Mouse (Mus musculus) ovary, postnatal 36 days (tissue): Measurements from ENCODE around the gene Ncor1.
"Not testable (repeated sequence)": the region's sequence is repeated elsewhere in the genome, so short reads cannot be mapped to it uniquely, and the experiment has no call there.

ENCODE experiments used
- DNase-seq: peaks from one replicate; pipeline ENCODE4 v3.0.0; 2022; ENCODE audit warnings: low spot score, mixed read lengths

Gene Ncor1

DNA sequence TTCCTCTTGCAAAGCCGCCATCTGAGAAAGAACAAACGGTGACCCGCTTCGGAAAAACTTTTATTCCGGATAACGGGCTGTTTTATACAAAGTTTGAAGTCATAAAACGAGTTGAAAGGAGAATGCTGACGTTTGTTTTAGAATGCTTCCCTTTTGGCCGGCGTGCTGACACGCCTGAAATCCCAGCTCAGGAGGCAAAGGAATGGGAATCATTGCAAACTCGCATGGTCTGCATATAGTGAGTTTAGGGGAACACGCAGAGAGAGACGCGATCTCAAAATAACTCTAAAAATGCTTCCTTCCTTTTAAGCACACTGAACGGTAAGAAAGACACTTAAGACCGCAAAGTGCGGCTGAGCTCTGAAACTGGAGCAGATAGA, 460 bp downstream of the Ncor1 start:
- no peak for DNase-seq

DNA sequence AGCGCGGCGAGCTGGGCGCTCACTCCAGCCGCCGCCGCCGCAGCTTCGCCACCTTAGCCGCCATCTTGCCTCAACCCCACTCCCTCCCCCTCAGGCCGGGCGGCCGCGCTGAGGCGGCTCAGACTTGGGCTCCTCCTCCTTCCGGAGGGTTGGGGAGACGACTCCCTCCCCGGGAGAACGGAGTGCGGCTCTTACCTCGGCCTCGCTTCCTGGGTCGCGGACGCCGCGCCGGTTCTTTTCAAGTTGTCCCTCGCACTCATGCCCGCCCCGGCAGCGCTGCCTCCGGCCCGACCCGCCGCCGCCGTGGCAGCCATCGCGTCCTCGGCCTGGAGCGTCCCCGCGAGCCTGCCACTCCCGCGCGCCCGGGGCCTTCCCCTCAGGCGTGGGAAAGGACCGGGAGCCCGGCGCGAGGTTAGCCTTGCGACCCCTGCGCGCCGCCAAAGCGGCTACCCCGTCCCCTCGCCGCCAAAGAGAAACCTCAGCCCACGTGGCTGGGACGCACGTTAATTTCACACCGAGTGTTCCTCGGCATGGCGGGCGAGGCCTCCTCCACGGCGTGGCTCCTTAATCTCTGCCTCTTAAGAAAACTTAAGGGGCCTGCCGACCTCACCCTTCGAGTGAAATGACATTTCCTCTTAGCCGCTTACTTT, 975 bp downstream of the Ncor1 start:
- DNase-seq: peak; percentile 91

DNA sequence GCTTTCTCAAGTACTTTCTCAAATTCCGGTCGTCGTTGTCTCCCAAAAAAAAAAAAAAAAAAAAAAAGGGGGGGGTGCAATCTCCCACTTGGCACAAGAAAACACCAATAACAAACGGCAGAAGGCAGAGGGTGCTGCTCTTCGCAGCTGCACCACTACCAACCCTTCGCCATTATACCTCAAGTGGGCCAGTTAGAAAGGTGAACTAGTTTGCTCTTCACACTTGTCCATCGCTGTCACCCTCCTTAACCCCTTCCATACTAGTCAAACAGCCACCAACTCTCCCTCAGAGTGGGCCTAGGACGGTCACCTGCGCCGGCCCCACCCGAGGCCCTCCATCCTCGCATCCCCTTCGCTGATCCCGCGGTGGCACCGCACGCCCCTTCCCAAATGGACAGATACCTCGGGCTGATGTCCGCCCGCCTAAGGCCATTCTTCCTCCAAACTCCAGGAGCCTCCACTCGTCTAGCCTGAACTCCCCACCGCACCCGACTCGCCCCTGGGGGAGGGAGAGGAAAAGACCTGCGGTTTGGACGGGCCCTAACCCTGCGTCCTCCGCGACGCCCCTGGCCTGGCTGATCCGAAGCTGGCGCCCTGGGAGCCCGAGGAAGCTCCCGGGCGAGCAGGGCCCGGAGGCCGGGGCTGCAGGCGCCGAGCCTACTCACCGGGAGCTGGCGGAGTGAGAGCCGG, 1.7 kb downstream of the Ncor1 start:
- DNase-seq: no peak

- no peak for DNase-seq
Measured at GRCm38 (mm10) chr11:62456021-62456482, 2.3 kb downstream of the Ncor1 start.

GRCm38 (mm10) chr11:62455193-62455592, 3.1 kb downstream of the Ncor1 start:
- DNase-seq: no peak

GRCm38 (mm10) chr11:62448971-62449370, 9.4 kb downstream of the Ncor1 start:
- no peak for DNase-seq

DNA sequence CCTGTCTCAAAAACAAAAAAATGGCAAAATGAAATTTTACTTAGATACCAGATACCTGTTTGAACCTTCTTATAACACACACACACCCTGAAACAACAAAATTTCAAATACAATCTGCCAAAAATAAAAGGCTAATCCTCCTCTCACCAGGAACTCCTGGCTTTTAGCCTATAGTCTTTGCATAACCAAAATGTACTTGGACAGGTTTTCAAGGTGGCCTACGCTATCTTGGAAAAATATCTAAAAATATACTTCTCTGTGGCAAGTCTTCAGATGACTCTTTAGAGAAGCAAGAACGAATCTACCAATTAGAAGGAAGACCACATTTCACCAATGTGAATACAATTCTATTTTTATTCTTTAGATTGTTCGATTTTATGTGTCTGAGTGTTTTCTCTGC, 12.5 kb downstream of the Ncor1 start:
- DNase-seq: no peak

- DNase-seq: no peak
Measured at GRCm38 (mm10) chr11:62440670-62441315, 17.5 kb downstream of the Ncor1 start.

DNA sequence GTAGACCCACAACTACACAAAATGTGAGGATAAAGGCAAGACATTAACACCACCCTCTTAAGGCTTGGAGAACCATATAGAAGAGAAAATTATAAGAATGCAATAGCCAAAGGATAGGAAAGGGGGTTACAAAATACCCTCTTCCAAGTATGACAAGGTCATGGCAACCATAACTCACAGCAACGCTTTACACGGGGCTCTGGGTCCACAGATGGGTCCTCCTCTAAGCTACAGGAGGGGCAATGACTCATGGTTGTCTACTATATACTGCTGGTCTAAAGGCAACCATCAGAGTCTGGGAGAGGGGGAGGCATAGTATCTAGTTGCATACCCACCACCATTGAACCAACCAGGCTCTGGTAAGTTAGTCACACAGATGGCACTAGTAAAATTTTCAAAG, 26.1 kb downstream of the Ncor1 start:
- DNase-seq: no peak

DNA sequence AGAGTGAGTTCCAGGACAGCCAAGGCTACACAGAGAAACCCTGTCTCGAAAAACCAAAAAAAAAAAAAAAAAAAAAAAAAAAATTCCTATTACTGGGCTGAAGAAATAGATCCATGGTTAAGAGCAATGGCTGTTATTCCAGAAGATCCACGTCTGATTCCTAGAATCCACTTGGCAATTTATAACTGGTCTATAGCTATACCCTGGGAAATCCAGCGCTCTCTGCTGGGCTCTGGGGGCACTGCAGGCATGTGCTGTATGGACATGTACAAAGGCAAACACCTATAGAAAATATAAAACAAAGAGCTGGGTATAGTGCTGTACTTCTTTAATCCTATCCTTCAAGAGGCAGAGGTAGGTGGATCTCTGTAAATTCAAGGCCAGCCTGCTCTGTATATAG, 31.2 kb downstream of the Ncor1 start:
- peak; percentile 14 for DNase-seq

GRCm38 (mm10) chr11:62426266-62426665, 32.1 kb downstream of the Ncor1 start:
- no peak for DNase-seq

DNA sequence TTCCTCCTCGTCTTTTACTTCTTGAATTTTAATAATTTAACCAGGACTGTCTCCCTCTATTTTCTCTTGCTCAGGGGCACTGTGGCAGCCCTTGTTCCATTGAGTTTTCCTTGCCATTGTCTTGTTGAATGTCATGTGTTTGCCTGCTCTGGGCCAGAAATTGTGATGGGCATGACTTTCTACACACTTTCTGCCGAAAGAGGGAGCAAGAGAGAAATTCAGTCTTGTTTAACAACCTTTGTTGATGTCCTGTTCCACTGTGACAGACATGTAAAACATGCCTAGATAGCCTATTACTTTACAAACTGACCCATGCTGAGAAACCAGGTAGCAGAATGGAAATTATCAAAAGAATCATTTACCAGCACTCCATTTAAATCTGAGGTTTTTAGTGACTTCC, 33.8 kb downstream of the Ncor1 start:
- DNase-seq: no peak

DNA sequence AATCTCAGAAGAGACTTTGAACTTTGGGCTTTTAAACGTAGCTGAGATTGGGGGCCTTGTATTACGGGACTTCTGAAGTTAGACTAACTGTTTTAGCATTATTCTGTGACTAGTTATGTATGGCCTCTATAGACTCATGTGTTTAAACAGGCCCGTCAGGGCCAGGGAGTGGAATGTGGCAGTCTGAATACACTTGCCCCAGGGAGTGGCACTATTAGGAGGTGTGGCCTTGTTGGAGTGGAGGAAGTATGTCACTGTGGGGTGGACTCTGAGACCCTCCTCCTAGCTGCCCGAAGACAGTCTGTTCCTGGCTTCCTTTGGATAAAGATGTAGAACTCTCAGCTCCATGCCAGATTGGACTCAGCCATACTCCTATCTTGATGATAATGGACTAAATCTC, 43.3 kb downstream of the Ncor1 start:
- no peak for DNase-seq

GRCm38 (mm10) chr11:62409611-62410010, 48.7 kb downstream of the Ncor1 start:
- no peak for DNase-seq

- DNase-seq: no peak
Measured at GRCm38 (mm10) chr11:62408848-62409247, 49.5 kb downstream of the Ncor1 start.

DNA sequence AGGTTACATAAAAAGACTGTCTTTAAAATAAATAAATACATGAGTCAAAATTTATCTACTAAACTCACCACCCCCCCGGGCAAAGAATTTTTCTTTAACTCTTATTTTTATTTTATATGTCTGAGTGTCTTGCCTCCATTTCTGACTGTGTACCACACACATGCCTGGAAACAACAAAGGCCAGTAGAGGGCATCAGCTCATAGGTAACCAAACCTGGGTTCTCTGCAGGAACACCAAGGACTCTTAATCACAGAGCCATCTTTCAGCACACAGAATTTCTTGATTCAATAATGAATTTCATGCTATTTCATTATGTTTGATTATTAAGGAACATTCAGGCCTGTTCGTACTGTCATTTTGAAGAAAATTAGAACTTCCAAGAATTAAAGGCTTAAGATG, 61.9 kb downstream of the Ncor1 start:
- DNase-seq: no peak

GRCm38 (mm10) chr11:62388331-62388679, 70.0 kb downstream of the Ncor1 start:
- DNase-seq: no peak

- no peak for DNase-seq
Measured at GRCm38 (mm10) chr11:62387608-62388330, 70.6 kb downstream of the Ncor1 start.

- DNase-seq: not testable (repeated sequence)
Measured at GRCm38 (mm10) chr11:62377202-62377851, 81.0 kb downstream of the Ncor1 start.

DNA sequence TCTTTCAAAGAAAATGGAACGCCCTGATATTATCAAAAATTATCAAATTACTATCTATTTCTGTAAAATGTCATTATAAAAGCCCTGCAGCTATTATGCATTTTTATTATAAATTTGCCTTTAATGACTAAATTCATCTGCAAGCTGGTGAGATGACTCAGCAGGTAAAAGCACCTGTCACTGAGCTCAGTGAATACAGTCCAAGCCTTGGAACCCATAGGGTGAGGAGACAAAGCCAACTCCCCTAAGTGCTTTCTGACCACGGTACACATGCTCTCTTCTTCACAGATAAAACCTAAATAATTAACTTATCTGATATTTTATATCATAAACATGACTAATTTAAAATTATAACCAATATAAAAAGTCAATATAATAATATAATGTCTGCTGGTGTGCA, 86.6 kb downstream of the Ncor1 start:
- DNase-seq: no peak

DNA sequence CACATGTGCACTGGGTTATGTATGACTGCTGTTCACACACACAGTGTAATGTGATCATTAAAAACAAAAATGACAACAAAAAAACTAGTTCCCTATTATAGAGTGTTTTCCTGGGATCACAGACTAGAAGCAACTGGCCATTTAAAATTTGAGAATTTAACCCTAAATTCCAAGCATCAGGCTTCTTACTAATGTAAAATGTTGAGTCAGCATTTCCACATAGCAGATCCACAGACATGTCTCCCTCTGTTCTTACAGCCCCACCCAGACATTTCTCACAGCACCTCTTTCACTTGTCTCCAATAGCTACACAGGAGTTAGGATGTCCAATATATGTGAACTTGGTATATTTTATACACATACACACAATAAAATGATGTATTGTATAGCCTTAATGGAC, 88.4 kb downstream of the Ncor1 start:
- DNase-seq: no peak

GRCm38 (mm10) chr11:62366879-62367278, 91.5 kb downstream of the Ncor1 start:
- DNase-seq: no peak
